Mouse (Mus musculus): Measurements from ENCODE around the gene Gm2663.

DNA sequence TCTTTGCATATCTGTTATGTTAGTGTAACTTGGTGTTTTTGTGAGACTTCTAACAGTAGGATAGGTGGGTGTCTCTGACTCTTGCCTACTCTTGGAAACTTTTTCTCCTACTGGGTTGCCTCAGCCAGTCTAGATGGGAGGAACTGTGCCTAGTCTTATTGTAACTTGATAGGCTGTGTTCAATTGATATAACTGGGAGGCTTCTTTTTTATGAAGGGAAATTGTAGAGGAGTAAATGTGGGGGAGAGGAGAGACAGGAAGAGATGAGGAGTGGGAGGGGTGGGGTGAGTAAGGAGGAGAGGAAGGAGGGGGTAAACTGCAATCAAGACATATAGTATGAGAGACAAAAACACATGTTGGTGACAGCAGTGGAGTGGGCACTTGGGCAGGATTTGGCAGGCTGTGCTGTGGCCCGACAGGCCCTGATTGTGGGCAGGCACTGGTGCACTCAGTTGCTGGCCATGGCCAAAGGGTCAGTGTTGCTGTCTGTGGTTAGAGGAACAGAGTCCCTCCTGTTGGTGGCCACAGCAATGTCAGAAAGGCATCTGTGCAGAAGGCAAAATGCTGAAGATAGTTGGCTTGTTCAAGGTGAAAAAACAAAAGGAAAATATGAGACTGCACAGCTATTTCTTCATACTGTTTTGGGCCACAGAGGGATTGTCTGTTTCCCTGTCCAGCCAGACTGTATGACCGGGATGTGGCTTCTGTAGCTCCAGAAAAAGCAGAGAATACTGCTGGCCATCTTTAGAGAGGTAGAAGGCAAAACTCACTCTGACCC, 26.8 kb upstream of the Gm2663 start:
- TF ChIP-seq CTCF (IDR thresholded peaks at IDR 0.05; ENCODE audit: borderline replicate concordance, insufficient read depth, low read length) (no peak), POLR2A (IDR thresholded peaks at IDR 0.05; ENCODE audit: low read depth, low read length) (no peak)

Data from embryonic fibroblast, embryonic 13.5 days (primary cell).